Comparison of ENCODE assay signal across 8 mouse cellular contexts in genomic region chr7:27437544-27437943, GRCm38 (mm10). TPM values are rescaled to one million over a fixed set of nuclear protein-coding genes. Genes with fewer than 3 reads are reported as not detected.
DNase-seq lines count a peak whose midpoint lies in the region; ATAC-seq and TF ChIP-seq lines count a peak whose summit lies in the region.

No protein-coding gene starts in this region.

- no peaks in the 10 kb centered on the region for H3K36me3 ChIP-seq in lung, embryonic 14.5 days (ENCODE audit: insufficient read depth)

- no peaks in the 10 kb centered on the region for H3K4me1 ChIP-seq in lung, embryonic 14.5 days (ENCODE audit: insufficient read depth)

- H3K9ac ChIP-seq in lung, embryonic 14.5 days: no peak overlapping the region

- H3K27ac ChIP-seq in lung, embryonic 14.5 days (ENCODE audit: low read depth): no peak overlapping the region

- TF ChIP-seq CTCF in lung, embryonic 14.5 days (IDR thresholded peaks at IDR 0.05; ENCODE audit: low read depth): peak; percentile 67

- no peak overlapping the region for H3K4me2 ChIP-seq in lung, embryonic 14.5 days

- no peak overlapping the region for H3K4me3 ChIP-seq in lung, embryonic 14.5 days (ENCODE audit: low read depth, low read length)

- 53% methylated on average over 5 of the region's 5 CpGs for WGBS in lung, embryonic 14.5 days

- DNase-seq in adrenal gland, adult 18-20 months (ENCODE audit: low spot score in 2 of 2): peak; percentile 29 to 30
- DNase-seq in adrenal gland, adult 8-10 months: no peak
- peak; percentile 63 for DNase-seq in lung, embryonic 14.5 days
- DNase-seq in lung, postnatal 10 days: no peak
- peak; percentile 78 for DNase-seq in liver
- DNase-seq in thymus, adult 18-20 months: peak; percentile 3 to 14
- no peak for DNase-seq in gastrocnemius, postnatal 10 days
- DNase-seq in layer of hippocampus, adult 8-10 months (ENCODE audit: low spot score in 2 of 2): no peak

- peaks cover 18% of the 10 kb centered on the region; the same call in 1 of the 2 replicates for H3K27me3 ChIP-seq in lung, embryonic 14.5 days (ENCODE audit: insufficient read depth, low read length)

- ATAC-seq in lung, embryonic 14.5 days (ENCODE audit: insufficient read depth): no peak

- no peaks in the 10 kb centered on the region for H3K9me3 ChIP-seq in lung, embryonic 14.5 days (ENCODE audit: low read depth, low read length)

RNA-seq across cellular contexts. Expression of gene Sptbn4, which starts 9.9 kb away (rescaled TPM):
- 1 to 10 TPM; 2.9 to 3.1 TPM for total RNA-seq in adrenal gland, adult 18-20 months (2021)
- total RNA-seq in adrenal gland, adult 8-10 months (2022): 1 to 10 TPM; 3.0 to 8.0 (median 4.9) TPM
- 0.31 and 0.51 TPM in 2 replicates for polyA plus RNA-seq in lung, embryonic 14.5 days (2014; fragmentation: Nextera tagmentation; extraction: Ambion mirVana)
- under 1 TPM; 0.20 to 0.28 TPM for total RNA-seq in gastrocnemius, postnatal 10 days (2021)
- total RNA-seq in layer of hippocampus, adult 8-10 months (2022): 100 to 1,000 TPM; 116 to 147 (median 135) TPM

RNA-seq across cellular contexts. Expression of gene Blvrb, which starts 10.2 kb away (rescaled TPM):
- 10 to 100 TPM; 40.1 to 56.1 TPM for total RNA-seq in adrenal gland, adult 18-20 months (2021)
- total RNA-seq in adrenal gland, adult 8-10 months (2022): 10 to 100 TPM; 33.7 to 49.5 (median 44.8) TPM
- 54.5 and 56.0 TPM in 2 replicates for polyA plus RNA-seq in lung, embryonic 14.5 days (2014; fragmentation: Nextera tagmentation; extraction: Ambion mirVana)
- total RNA-seq in gastrocnemius, postnatal 10 days (2021): 10 to 100 TPM; 20.5 to 25.0 TPM
- total RNA-seq in layer of hippocampus, adult 8-10 months (2022): 10 to 100 TPM; 14.6 to 21.6 (median 20.1) TPM

RNA-seq across cellular contexts. Expression of gene Sertad3, which starts 36.0 kb away (rescaled TPM):
- 10 to 100 TPM; 10.6 to 11.5 TPM for total RNA-seq in adrenal gland, adult 18-20 months (2021)
- total RNA-seq in adrenal gland, adult 8-10 months (2022): 10 to 100 TPM; 12.6 to 19.4 (median 14.8) TPM
- polyA plus RNA-seq in lung, embryonic 14.5 days (2014; fragmentation: Nextera tagmentation; extraction: Ambion mirVana): 22.0 and 24.3 TPM in 2 replicates
- total RNA-seq in gastrocnemius, postnatal 10 days (2021): 10 to 100 TPM in 1 of 2 experiments, 1 to 10 TPM in 1; 9.0 to 13.0 TPM
- total RNA-seq in layer of hippocampus, adult 8-10 months (2022): 1 to 10 TPM; 3.0 to 4.9 (median 3.9) TPM

RNA-seq across cellular contexts. Expression of gene Sertad1, which starts 49.2 kb away (rescaled TPM):
- 10 to 100 TPM; 17.3 to 23.7 TPM for total RNA-seq in adrenal gland, adult 18-20 months (2021)
- 10 to 100 TPM; 20.2 to 37.1 (median 23.9) TPM for total RNA-seq in adrenal gland, adult 8-10 months (2022)
- polyA plus RNA-seq in lung, embryonic 14.5 days (2014; fragmentation: Nextera tagmentation; extraction: Ambion mirVana): 39.3 and 42.5 TPM in 2 replicates
- 10 to 100 TPM; 10.6 to 14.4 TPM for total RNA-seq in gastrocnemius, postnatal 10 days (2021)
- 10 to 100 TPM in 1 of 4 experiments, 1 to 10 TPM in 3; 6.4 to 10.7 (median 9.3) TPM for total RNA-seq in layer of hippocampus, adult 8-10 months (2022)

Comparison
In these comparisons a context has a peak if more than half of its experiments do, and no peak if none do; other contexts are left out.
1. DNase-seq: peak in adrenal gland, adult 18-20 months (2 of 2), lung, embryonic 14.5 days (single experiment), liver (single experiment) and thymus, adult 18-20 months (2 of 2); none in adrenal gland, adult 8-10 months (single experiment), lung, postnatal 10 days (single experiment), gastrocnemius, postnatal 10 days (single experiment) and layer of hippocampus, adult 8-10 months (0 of 2).
2. RNA of gene Sptbn4, which starts 9.9 kb away (total RNA-seq): 116 to 147 TPM in layer of hippocampus, adult 8-10 months; 3.0 to 8.0 TPM in adrenal gland, adult 8-10 months, 2.9 to 3.1 TPM in adrenal gland, adult 18-20 months and 0.20 to 0.28 TPM in gastrocnemius, postnatal 10 days; every median in the first group is over 10 times any median in the second.